Mouse (Mus musculus): ENCODE data around the gene Gm16181. TPM values are rescaled to one million over a fixed set of nuclear protein-coding genes. Genes with fewer than 3 reads are reported as not detected.

Gene Gm16181
- polyA plus RNA-seq, 1 experiment = not detected

DNA sequence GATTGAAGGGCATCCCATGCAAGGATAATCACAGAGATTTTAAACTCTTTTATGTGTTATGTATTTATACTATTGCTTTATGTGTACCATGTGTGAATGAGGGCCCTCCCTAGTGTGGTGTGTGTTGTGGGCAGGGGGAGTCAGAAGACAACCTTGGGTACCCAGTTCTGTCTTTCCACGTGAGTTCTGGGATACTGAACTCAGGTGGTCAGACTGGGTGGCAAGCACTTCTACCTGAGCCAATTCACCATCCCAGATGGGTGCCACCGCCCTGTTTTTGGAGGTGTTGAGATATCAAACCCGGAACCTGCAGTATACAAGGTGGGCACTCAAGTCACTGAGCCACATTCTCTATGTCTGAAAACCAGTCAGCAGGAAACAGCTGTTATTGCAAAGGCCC is 51.6 kb downstream of the Gm16181 start:
- Histone ChIP-seq H3K27ac (ENCODE audit: insufficient read depth, low read length) (no peak overlapping the region), H3K27me3 (ENCODE audit: control insufficient read depth, insufficient read depth, low read length, poor library complexity, severe bottlenecking) (no peaks in the 10 kb centered on the region), H3K4me1 (ENCODE audit: control insufficient read depth, insufficient read depth, low read length) (peaks cover 1% of the 10 kb centered on the region), H3K9me3 (replicated peaks; ENCODE audit: control insufficient read depth, insufficient read depth, low read length, poor library complexity, severe bottlenecking) (no peaks in the 10 kb centered on the region), H3K9ac (ENCODE audit: low read depth, poor library complexity, severe bottlenecking) (no peak overlapping the region), H3K36me3 (ENCODE audit: control insufficient read depth, insufficient read depth, low read length, poor library complexity, severe bottlenecking) (no peaks in the 10 kb centered on the region), H3K4me3 (ENCODE audit: low read depth, low read length) (no peak overlapping the region)
- TF ChIP-seq POLR2A (IDR thresholded peaks at IDR 0.05; ENCODE audit: insufficient read depth, low read length) (no peak), CTCF (IDR thresholded peaks at IDR 0.05; ENCODE audit: low read depth, low read length) (no peak), EP300 (IDR thresholded peaks at IDR 0.05; ENCODE audit: insufficient read depth, low read depth, low read length) (no peak)

Other genes with a start within 250 kb of the Gm16181 start
- 1.9 and 2.5 TPM in 2 replicates for gene Hspa1a, start 248.7 kb upstream of the Gm16181 start, polyA plus RNA-seq (2011; ENCODE audit: insufficient read depth, insufficient read length, low read depth, missing spikeins)
- gene Hspa1l, start 248.1 kb upstream of the Gm16181 start, polyA plus RNA-seq (2011; ENCODE audit: insufficient read depth, insufficient read length, low read depth, missing spikeins) = 0.25 TPM in 1 of 2 replicates, not detected in the other
- 163 and 166 TPM in 2 replicates for gene Lsm2, start 239.0 kb upstream of the Gm16181 start, polyA plus RNA-seq (2011; ENCODE audit: insufficient read depth, insufficient read length, low read depth, missing spikeins)
- gene Vars, start 219.8 kb upstream of the Gm16181 start, polyA plus RNA-seq (2011; ENCODE audit: insufficient read depth, insufficient read length, low read depth, missing spikeins) = 108 and 123 TPM in 2 replicates
- gene Vwa7, start 204.3 kb upstream of the Gm16181 start, polyA plus RNA-seq (2011; ENCODE audit: insufficient read depth, insufficient read length, low read depth, missing spikeins) = 0.30 and 0.33 TPM in 2 replicates
- 1.7 and 3.9 TPM in 2 replicates for gene Sapcd1, start 192.8 kb upstream of the Gm16181 start, polyA plus RNA-seq (2011; ENCODE audit: insufficient read depth, insufficient read length, low read depth, missing spikeins)
- 6.7 and 7.4 TPM in 2 replicates for gene Msh5, start 174.1 kb upstream of the Gm16181 start, polyA plus RNA-seq (2011; ENCODE audit: insufficient read depth, insufficient read length, low read depth, missing spikeins)
- 173 and 182 TPM in 2 replicates for gene Clic1, start 170.9 kb upstream of the Gm16181 start, polyA plus RNA-seq (2011; ENCODE audit: insufficient read depth, insufficient read length, low read depth, missing spikeins)
- 92.5 and 101 TPM in 2 replicates for gene Ddah2, start 161.8 kb upstream of the Gm16181 start, polyA plus RNA-seq (2011; ENCODE audit: insufficient read depth, insufficient read length, low read depth, missing spikeins)
- 3.7 and 4.0 TPM in 2 replicates for gene Ly6g6c, start 155.4 kb upstream of the Gm16181 start, polyA plus RNA-seq (2011; ENCODE audit: insufficient read depth, insufficient read length, low read depth, missing spikeins)
- 2.8 and 3.3 TPM in 2 replicates for gene Mpig6b, start 154.7 kb upstream of the Gm16181 start, polyA plus RNA-seq (2011; ENCODE audit: insufficient read depth, insufficient read length, low read depth, missing spikeins)
- 27.5 and 31.2 TPM in 2 replicates for gene Ly6g6e, start 143.9 kb upstream of the Gm16181 start, polyA plus RNA-seq (2011; ENCODE audit: insufficient read depth, insufficient read length, low read depth, missing spikeins)
- gene Ly6g6d, start 142.8 kb upstream of the Gm16181 start, polyA plus RNA-seq (2011; ENCODE audit: insufficient read depth, insufficient read length, low read depth, missing spikeins) = 1.3 and 1.9 TPM in 2 replicates
- gene Ly6g6f, start 135.2 kb upstream of the Gm16181 start, polyA plus RNA-seq (2011; ENCODE audit: insufficient read depth, insufficient read length, low read depth, missing spikeins) = not detected in 2 replicates
- gene Abhd16a, start 131.6 kb upstream of the Gm16181 start, polyA plus RNA-seq (2011; ENCODE audit: insufficient read depth, insufficient read length, low read depth, missing spikeins) = 12.7 and 15.6 TPM in 2 replicates
- gene Ly6g5c, start 112.6 kb upstream of the Gm16181 start, polyA plus RNA-seq (2011; ENCODE audit: insufficient read depth, insufficient read length, low read depth, missing spikeins) = not detected in 2 replicates
- not detected in 2 replicates for gene Ly6g5b, start 105.4 kb upstream of the Gm16181 start, polyA plus RNA-seq (2011; ENCODE audit: insufficient read depth, insufficient read length, low read depth, missing spikeins)
- gene Gpank1, start 99.4 kb upstream of the Gm16181 start, polyA plus RNA-seq (2011; ENCODE audit: insufficient read depth, insufficient read length, low read depth, missing spikeins) = 18.9 and 19.1 TPM in 2 replicates
- gene Csnk2b, start 98.8 kb upstream of the Gm16181 start, polyA plus RNA-seq (2011; ENCODE audit: insufficient read depth, insufficient read length, low read depth, missing spikeins) = 146 and 173 TPM in 2 replicates
- 4.3 and 8.1 TPM in 2 replicates for gene D17H6S53E, start 94.5 kb upstream of the Gm16181 start, polyA plus RNA-seq (2011; ENCODE audit: insufficient read depth, insufficient read length, low read depth, missing spikeins)
- not detected in 2 replicates for gene Apom, start 88.8 kb upstream of the Gm16181 start, polyA plus RNA-seq (2011; ENCODE audit: insufficient read depth, insufficient read length, low read depth, missing spikeins)
- 231 and 262 TPM in 2 replicates for gene Bag6, start 85.7 kb upstream of the Gm16181 start, polyA plus RNA-seq (2011; ENCODE audit: insufficient read depth, insufficient read length, low read depth, missing spikeins)
- gene Prrc2a, start 55.9 kb upstream of the Gm16181 start, polyA plus RNA-seq (2011; ENCODE audit: insufficient read depth, insufficient read length, low read depth, missing spikeins) = 236 and 256 TPM in 2 replicates
- 2.1 TPM in 1 of 2 replicates, not detected in the other for gene Aif1, start 44.8 kb upstream of the Gm16181 start, polyA plus RNA-seq (2011; ENCODE audit: insufficient read depth, insufficient read length, low read depth, missing spikeins)
- gene Lst1, start 32.4 kb upstream of the Gm16181 start, polyA plus RNA-seq (2011; ENCODE audit: insufficient read depth, insufficient read length, low read depth, missing spikeins) = 2.3 and 2.5 TPM in 2 replicates
- 10.7 and 14.2 TPM in 2 replicates for gene Ltb, start 26.4 kb upstream of the Gm16181 start, polyA plus RNA-seq (2011; ENCODE audit: insufficient read depth, insufficient read length, low read depth, missing spikeins)
- not detected in 2 replicates for gene Tnf, start 18.8 kb upstream of the Gm16181 start, polyA plus RNA-seq (2011; ENCODE audit: insufficient read depth, insufficient read length, low read depth, missing spikeins)
- 0.64 TPM in 1 of 2 replicates, not detected in the other for gene Lta, start 15.5 kb upstream of the Gm16181 start, polyA plus RNA-seq (2011; ENCODE audit: insufficient read depth, insufficient read length, low read depth, missing spikeins)
- gene Atp6v1g2, start 12.8 kb downstream of the Gm16181 start, polyA plus RNA-seq (2011; ENCODE audit: insufficient read depth, insufficient read length, low read depth, missing spikeins) = 2.3 and 4.2 TPM in 2 replicates
- gene Nfkbil1, start 15.0 kb downstream of the Gm16181 start, polyA plus RNA-seq (2011; ENCODE audit: insufficient read depth, insufficient read length, low read depth, missing spikeins) = 7.9 and 12.5 TPM in 2 replicates
- gene Ddx39b, start 20.9 kb downstream of the Gm16181 start, polyA plus RNA-seq (2011; ENCODE audit: insufficient read depth, insufficient read length, low read depth, missing spikeins) = 245 and 258 TPM in 2 replicates
- gene H2-D1, start 41.9 kb downstream of the Gm16181 start, polyA plus RNA-seq (2011; ENCODE audit: insufficient read depth, insufficient read length, low read depth, missing spikeins) = 19.8 and 23.1 TPM in 2 replicates
- not detected in 2 replicates for gene H2-Q1, start 99.6 kb downstream of the Gm16181 start, polyA plus RNA-seq (2011; ENCODE audit: insufficient read depth, insufficient read length, low read depth, missing spikeins)
- gene H2-Q2, start 121.4 kb downstream of the Gm16181 start, polyA plus RNA-seq (2011; ENCODE audit: insufficient read depth, insufficient read length, low read depth, missing spikeins) = 5.6 and 5.8 TPM in 2 replicates
- 10.0 and 11.6 TPM in 2 replicates for gene H2-Q4, start 158.8 kb downstream of the Gm16181 start, polyA plus RNA-seq (2011; ENCODE audit: insufficient read depth, insufficient read length, low read depth, missing spikeins)
- gene H2-Q6, start 204.0 kb downstream of the Gm16181 start, polyA plus RNA-seq (2011; ENCODE audit: insufficient read depth, insufficient read length, low read depth, missing spikeins) = 2.1 and 2.2 TPM in 2 replicates
- 4.9 and 5.0 TPM in 2 replicates for gene H2-Q7, start 218.3 kb downstream of the Gm16181 start, polyA plus RNA-seq (2011; ENCODE audit: insufficient read depth, insufficient read length, low read depth, missing spikeins)
- 0.68 and 2.0 TPM in 2 replicates for gene H2-Q10, start 249.3 kb downstream of the Gm16181 start, polyA plus RNA-seq (2011; ENCODE audit: insufficient read depth, insufficient read length, low read depth, missing spikeins)

Data from ES-Bruce4 (cell line).